Mouse (Mus musculus) heart, adult 18-20 months (tissue): ENCODE measurements around the gene Odf3b. TPM values are rescaled to one million over a fixed set of nuclear protein-coding genes. Genes with fewer than 3 reads are reported as not detected.

Source experiments
- DNase-seq, 2 experiments: peaks; one replicate each; pipeline ENCODE4 v3.0.0; 2021 to 2022; ENCODE audit warnings: mixed read lengths in 1 of 2
- total RNA-seq, 2 experiments: library from RNA; stranded (reverse); gene quantifications; 2 replicates each; pipeline ENCODE4 v1.2.3; 2021

The Odf3b gene
- total RNA-seq, 2 experiments from 2014 or later = 0.72 to 1.7 TPM

DNA sequence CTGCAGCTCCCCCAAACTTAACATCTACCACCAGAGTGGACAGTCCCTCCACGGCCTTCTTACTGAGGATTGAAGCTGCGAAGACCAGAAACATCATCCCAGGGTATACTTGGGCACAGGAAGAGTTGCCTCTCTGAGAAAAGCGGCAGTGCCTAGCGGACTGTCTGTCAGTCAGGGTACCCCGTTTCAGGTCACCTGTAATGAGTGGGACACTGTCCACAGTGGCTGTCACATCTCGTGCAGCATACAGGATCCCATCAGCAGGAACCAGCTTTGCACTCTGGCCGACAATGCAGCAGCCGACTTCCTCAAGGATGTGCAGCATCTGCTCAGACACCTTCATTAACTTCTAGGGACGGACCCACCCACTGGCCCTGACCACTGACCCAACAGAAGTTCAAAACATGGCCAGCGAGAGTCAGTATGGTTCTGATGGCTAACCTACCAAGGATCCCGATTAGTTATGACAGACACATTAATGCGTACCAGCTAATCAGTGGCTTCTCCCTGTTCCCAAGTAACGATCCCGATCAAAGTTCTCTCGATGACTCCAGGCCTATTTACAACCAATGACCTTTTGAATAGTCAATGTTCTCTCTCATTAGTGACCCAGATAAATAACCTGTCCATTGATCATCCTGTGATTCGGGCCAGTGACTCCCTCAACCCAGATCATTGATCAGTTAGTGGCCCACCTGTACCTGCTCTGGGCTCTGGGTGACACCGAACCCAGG is 4.1 kb downstream of the Odf3b start:
- DNase-seq = no peak

DNA sequence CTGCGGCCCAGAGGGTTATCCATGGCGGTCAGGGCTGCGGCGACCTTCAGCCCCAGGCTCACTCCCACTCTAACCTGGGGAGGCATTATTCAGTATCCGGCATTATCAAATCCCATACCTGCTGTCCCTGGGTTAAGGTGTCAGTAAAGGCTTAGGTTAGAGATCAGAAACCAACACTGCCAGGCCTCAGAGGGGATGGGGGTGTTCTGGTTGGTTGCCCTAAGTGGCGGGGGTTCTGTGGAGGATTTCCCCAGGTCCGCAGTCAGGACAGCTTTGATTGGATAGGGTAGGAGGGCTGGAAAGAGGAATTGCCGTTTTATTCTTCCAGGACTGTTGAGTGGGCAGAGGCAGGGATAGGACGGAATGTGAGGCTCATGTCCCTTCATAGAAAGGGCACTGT is 4.7 kb downstream of the Odf3b start:
- DNase-seq = no peak

DNA sequence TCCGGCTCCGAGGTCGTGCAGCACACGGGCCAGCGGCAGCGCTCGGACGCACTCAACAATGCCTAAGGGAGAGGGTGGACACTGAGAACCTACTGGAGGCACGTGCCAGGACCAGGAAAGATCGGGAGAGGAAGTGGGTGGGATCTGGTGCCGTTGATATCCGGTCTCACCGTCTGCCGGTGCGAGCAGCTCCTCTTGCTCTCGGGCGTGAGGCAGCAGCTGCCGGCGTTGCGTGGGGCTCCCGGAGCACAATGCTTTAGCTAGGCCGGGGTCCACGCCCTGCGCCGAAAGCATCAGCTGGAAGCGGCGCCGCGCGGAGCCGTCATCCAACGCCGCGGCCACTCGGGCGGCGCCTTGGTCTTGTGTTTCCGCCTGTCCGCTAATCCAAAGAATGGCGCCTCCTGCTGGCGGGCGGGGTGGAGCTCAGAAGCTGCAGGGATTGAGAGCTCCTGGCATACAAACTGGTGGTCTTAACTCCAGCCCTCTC is 5.3 kb downstream of the Odf3b start, which contains the start of gene Sco2:
TSS of gene Sco2 (minus strand) at position 85 of the 487 bp plus-strand sequence.
- peak; percentile 92 to 97 for DNase-seq

DNA sequence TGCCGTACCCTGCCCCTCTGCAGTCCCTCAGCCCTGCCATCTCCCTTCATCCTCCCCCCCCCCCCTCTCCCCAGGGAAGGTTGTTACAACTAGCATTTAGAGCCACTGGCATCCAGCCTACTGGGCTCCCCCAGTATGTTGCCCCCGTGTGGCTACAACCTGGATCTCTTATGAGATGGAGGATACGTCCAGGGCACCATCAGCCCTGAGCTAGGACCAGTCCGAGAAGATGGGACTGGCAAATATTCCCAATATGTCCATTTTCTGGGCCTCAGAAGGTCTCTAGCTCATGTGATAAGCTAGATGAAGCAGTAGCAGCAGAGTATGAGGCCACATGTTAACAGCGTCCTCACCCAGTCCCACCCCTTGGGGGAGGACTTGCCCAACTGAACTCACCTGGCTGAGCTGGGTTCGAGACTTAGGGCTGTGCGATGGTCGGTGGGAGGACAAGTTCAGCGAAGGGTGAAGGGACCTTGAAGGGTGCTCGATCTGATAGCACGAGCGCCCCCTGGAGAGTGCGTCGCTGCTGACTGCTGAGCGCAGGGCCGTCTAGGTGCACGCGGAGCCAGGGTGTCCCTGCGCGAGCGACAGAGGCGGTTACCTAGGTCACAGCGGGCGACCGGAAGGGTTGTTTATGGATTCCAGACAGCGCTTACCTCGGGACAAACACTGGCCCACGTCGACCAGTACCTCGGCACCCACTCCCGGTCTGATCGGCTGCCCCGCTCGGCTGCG is 5.9 kb downstream of the Odf3b start:
- peak; percentile 88 to 91 for DNase-seq

DNA sequence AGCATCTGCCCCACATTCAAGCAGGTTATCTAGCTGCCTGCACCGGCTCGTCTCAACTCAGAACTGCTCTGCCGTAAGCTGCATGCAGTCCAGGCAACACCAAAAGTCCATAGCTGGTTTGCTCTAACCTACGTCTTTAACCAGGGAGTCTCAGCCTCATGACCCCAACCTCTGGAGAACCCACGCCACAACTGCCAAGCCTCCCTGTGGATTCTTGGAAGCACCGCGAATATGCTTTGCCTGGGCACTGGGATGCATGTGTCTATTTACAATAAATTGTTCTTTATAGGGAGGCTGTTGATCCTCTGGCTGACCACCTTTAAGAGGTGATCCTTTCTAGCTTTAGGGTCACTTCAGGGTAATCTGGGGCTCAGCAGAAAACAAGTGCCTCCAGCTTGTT is 6.5 kb downstream of the Odf3b start:
- no peak for DNase-seq

DNA sequence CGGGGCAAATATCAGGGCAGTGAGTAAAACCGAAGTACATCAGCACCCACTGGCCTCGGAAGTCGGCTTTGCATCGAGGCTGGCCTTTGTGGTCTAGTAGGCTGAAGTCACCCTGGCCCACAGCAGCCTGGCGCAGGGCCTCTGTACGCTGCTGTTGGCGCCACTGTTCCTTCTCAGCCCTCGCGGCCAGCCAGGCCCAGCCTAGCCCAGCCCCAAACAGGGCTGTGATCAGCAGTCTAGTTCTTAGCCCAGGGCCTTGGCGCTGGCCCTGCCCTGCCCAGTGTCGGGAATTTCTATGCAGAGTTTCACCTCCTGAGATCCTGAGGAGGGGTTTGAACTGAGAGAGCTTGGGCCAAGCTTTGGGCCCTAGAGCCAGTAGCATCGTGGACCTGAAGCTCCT is 7.0 kb downstream of the Odf3b start:
- DNase-seq = no peak

DNA sequence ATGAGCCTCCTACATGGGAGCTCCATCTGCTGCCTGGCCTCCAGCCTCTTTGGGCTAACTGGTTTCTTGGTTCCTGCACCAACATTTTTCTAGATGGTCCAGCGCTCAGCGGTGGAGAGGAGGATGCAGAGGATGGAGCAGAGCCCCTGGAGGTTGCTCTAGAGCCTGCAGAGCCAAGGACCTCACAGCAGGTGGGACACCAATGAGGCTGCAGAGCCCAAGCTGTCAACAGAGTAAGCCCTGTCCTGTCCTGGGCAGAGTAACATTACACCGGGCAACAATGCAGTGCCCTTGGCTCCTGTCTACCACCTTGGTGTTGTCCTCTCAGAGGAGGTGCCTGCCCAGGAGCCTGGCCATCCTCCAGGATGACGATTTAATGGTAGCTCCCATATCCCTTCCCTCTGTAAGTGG is 13.9 kb downstream of the Odf3b start:
- DNase-seq = no peak

DNA sequence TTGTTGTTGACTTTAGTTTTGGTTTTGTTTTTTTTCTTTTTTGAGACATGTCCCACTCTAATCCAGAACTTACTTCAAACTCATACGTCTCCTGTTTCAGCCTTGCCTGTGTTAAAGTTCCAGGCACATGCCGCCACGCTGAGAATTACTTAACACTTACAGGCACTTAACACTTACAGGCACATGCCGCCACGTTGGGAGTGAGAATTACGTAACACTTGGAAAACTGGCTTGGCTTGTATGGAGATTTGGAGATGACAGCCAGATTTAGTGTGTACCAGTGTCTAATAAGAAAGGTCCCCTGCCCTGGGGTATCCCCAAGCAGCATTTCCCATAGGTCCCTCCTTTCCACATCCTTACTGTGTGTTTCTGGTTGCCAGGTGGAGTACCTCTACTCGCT is 16.0 kb downstream of the Odf3b start:
- DNase-seq = no peak

DNA sequence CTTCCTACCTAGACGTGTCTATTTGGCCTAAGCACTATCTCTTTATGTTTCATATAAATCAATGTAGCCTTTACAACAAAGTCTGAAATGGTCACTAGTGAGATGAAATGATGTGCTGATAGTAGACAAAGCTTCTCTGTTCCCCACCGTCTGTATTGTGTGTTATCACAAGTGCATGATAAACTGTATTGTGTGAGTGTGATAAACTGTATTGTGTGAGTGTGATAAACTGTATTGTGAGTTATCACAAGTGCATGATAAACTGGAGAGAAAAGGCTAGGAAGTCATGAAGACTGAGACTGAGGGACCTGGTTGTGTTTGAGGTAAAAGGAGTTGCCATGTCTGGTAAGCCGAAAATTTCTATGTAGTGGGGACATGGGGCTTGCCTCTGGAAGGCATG is 20.3 kb downstream of the Odf3b start:
- DNase-seq = no peak

DNA sequence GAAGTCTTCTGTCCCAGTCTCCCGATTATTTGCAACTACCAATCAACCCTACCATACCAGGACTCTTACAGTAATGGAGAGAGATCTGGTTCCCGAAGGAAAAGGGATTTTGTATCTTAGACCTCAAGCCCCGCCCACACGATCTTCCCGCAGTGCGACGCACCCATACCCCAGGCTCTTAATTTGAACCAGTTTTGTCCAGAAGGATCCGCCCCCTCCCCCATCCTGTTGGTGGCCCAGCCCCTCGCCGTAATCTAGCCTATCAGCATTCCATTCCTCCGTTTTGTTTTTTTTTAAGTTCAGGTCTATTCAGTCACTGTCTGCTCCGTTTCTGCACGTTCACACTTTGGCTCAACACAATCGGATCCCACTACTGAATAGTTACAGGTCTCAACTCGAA is 22.7 kb downstream of the Odf3b start:
- DNase-seq = peak; percentile 42 to 43

DNA sequence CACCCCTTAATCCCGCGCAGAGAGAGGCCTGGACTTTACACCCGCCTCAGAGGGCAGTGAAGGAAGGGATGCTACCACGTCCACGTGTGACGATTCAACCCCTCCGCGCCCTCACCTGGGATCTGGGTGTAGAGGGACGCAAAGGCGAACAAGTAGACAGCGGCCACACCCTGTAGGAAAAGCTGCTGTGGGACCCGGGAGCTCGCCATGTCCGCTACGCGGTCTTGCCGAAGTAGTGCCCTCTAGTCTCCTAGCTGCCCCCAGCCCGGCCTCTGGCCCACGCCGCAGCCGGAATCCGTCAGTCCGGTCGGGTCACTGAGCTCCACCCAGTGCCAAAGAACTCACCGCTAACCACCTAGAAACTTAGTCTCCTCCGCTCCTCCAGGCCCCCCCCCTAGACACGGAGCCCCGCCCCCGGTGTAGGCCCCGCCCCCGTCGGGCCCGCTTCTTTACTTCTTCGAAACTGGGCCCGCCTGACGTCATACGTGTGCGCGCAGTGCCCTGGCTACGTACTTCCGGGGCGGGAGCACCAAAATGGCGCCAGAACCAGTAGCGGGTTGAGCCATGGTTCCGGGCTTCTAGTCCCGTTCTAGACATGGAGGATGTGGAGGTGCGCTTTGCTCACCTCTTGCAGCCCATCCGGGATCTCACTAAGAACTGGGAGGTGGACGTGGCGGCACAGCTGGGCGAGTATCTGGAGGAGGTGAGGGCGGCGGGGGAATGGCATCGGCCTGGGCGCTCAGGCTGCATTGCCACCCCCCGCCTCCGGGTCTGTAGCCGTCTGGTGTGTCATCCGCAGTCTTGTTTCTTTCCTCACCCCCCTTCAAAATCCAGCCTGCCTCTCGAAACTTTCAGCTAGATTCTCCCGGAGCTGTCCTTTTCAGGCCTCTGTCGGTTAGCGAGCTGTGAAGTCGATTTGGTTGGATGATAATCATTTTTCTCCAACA is 23.6 kb downstream of the Odf3b start, which contains the start of the genes Lmf2 and Ncaph2:
TSS of gene Lmf2 (minus strand) at position 419 of the 947 bp plus-strand sequence.
TSS of gene Ncaph2 (plus strand) at position 479 of the 947 bp plus-strand sequence.
- peak; percentile 96 to 99 for DNase-seq

DNA sequence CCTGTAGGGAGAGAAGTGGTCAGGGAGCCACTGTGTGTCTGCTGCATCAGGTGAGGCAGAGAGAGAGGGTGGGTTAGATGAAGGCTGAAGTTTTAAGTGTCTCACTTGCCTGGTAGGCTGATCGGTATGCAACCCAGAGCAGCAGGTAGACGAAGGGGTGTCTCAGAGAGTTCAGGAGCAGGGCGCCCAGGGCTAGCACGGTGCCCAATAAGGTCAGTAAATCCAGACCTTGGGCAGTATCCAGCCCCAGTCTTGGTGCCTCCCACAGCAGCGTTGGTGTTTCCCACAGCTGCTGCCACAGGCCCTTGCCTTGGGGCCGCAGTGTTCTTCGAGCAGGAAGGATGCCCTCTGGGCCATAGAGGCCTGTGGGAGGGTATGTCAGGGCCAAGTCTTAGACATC is 24.6 kb downstream of the Odf3b start:
- DNase-seq = no peak

DNA sequence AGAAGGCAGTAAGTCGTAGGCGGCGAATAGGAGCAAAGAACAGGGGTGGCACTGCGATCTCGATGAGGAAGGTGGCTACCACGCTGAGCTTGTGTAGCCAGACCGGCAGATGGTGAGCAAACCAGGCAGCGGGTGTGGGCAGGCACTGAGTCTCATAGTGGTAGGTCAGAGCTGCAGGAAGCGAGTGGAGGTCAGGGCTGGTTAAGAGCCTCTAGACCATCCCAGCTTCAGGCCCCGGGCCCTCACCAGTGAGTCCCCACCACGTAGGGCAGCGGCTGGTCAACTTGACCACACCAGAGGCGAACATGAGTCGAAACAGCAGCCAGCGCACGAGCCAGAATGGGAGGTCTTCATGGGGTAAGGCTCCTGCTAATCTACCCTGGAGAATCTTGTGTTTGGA is 25.2 kb downstream of the Odf3b start:
- DNase-seq = no peak

DNA sequence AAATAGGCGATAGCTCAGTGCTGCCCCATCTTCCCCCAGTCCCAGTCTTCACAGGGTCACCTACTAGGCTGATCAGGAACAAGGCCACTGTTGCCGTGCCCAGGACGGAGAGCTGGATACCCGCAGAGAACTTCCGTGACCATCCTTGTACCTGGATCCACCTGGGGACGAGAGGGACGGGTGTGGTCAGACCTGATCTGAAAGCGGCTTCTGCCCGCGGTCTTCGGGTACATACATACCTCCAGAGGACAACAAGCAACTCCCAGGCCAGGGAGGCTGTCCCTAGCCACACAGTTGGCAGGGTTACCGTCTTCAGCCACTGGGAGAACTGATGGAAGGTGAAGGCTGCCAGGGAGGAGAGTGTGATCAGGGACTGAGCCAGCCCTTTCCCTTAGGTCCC is 26.3 kb downstream of the Odf3b start:
- DNase-seq = no peak

DNA sequence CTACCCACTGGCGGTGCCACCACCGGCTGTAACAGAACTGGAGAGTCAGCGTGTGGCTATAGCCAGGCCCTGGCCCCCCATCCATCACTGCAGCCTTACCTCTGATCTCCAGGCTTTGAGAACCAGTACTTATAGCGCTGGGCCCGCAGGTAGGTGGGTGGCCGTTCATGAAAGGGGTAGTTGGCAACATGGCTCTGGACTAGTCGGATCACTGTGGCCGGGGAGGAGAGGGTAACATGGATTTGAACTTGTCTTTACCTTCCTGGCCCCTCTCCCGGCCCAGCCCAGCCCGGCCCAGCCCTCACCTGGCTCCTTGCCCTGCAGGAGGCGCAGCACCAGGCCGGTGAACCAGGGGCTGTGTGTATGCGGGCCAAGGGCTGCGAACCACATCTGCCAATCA is 27.0 kb downstream of the Odf3b start:
- DNase-seq = no peak

DNA sequence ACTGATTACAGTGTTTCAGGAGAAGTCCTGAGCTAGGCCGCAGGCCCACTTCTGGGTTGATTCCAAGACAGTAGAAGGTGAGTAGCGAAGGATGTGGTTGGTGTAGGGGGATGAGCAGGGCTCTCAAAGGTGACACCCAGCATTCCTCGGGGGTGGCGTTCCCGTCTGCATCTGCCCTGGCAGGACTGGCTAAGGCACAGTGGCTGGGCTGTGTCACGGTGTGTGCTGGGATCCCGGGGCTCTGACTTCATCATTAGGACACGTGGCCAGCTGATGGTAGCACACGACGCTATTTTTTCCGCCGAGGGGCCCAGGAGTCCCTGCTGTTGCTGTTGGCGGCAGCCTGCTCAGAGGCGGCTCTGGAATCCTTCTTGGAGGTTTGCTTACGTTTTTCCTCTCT is 27.8 kb downstream of the Odf3b start:
- no peak for DNase-seq

DNA sequence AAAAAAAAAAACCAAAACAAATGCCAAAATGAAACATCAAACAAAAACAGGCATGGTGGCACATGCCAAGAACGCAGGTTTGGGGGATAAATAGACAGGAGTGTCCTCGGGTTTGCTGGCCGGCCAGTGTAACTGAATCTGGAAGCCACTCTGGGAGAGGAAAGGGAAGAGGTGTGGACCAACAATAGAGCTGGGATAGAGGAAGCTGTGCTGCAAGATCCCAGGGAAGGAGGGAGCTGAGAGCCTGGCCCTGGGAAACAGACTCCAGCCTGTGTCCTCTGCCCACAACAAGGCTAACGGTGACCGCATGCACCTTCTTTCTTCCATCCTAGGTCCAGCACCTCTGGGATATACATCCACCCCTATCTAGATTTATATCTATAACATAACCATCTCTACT is 28.6 kb downstream of the Odf3b start:
- peak; percentile 36 to 38 for DNase-seq

DNA sequence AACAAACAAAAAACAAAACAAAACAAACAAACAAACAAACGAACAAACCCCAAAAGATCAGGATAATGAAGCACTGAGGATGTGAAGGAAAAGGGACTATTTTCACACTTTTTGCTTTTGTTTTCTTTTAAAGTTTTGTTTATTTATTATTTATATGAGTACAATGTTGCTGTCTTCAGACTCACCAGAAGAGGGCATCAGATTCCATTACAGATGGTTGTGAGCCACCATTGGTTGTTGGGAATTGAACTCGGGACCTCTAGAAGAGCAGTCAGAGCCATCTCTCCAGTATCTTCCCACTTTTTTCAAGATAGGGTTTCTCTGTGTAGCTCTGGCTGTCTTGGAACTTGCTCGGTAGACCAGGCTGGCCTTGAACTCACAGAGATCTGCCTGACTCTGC is 35.8 kb downstream of the Odf3b start:
- no peak for DNase-seq

DNA sequence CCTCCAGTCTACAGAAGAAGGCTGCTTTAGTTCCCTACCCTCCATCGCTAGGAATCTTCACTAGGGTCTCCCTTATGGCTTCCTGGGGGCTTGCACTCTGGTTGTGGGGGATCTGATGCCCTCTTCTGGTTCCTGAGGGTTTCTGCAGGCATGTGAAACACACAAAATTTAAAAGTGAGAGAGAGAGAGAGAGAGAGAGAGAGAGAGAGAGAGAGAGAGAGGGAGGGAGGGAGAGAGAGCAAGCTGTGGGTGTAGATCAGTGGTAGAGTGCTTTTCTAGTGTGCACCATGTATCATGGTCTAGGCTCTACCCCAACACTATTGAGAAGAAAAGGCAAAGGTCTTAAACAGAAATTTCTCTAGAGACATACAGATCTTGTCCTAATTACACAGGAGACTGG is 37.4 kb downstream of the Odf3b start:
- DNase-seq = no peak

DNA sequence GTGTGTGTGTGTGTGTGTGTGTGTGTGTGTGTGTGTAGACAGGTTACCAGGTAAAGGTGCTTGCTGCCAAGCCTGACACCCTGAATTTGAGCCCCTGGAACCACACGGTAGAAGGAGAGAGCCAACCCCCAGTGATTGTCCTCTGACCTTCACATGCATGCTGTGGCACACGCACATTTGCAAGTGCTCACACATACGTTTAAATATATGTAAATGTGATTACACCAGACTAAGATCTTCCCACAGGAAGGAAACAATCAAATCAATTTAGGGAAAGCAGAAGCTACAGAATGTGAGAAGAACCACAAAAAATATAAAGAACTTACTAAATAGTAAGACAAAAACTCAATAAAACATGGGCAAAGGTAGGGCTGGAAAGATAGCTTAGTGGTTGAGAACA is 38.9 kb downstream of the Odf3b start:
- DNase-seq = no peak

DNA sequence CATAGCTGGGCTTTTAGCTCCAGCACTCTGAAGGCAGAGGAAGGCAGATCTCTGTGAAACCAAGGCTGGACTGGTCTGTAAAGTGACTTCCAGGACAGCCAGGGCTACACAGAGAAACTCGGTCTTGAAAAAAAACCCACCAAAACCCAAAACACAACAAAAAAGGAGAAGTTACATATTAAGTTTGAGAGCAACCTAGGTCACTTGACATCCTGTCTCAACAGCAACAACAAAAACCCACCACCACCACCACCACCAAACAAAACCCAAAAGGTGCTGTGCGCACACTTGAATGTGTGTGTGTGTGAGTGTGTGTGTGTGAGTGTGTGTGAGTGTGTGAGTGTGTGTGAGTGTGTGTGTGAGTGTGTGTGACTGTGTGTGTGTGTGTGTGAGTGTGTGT is 39.4 kb downstream of the Odf3b start:
- no peak for DNase-seq

DNA sequence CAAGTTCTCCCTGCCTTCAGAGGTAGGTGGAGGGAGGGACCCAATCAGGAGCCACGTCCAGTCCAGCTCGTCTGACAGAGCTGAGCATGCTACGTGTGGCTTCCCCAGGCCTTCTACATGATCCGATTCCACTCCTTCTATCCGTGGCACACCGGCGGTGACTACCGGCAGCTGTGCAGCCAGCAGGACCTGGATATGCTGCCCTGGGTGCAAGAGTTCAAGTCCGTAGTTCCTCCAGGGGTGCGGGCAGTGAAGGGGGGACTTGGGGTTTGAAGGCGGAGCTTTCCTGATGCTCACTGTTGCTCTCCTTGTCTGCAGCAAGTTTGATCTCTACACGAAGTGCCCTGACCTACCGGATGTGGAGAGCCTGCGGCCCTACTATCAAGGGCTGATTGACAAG is 42.7 kb downstream of the Odf3b start:
- no peak for DNase-seq
